Mouse (Mus musculus): ENCODE measurements at regions not wholly inside any gene's neighbourhood (a gene's known extent, or its start where the extent isn't known, plus 50 kb on each side); places are given as distances from the start of the nearest gene placed in this dataset.

- no peak for DNase-seq (ENCODE audit: low read depth, low spot score)
These were observed 104.6 kb downstream of the Ngf start for GRCm38 (mm10) chr3:102574320-102574719.

DNA sequence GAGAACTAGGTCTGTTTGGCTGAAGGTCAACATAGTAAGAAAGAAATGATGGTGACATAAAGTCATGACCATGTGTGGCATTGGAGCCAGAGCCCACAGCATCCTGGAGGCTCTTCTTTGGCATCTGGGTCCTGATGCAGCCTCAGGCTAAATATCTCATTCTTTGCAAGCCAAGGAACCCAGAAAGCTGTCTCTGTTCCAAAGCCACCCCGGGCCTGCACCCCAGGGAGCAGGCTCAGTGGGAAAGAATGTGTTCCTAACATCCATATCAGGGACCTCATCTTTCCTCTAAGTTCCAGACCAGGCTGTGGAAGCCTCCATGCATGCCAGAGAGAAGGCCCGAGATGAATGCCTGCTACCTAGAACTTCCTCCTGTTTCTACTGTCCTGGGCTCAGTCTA lies 107.2 kb downstream of the Ngf start:
- no peak for DNase-seq (ENCODE audit: low read depth, low spot score)

- DNase-seq (ENCODE audit: low read depth, low spot score), result no peak
These were observed 112.1 kb downstream of the Ngf start for GRCm38 (mm10) chr3:102581830-102582229.

GRCm38 (mm10) chr3:102585136-102585535 lies 115.4 kb downstream of the Ngf start:
- DNase-seq (ENCODE audit: low read depth, low spot score), result no peak

GRCm38 (mm10) chr3:102586221-102586620 lies 116.5 kb downstream of the Ngf start:
- no peak for DNase-seq (ENCODE audit: low read depth, low spot score)

GRCm38 (mm10) chr3:102592041-102592440 lies 122.3 kb downstream of the Ngf start:
- DNase-seq (ENCODE audit: low read depth, low spot score), result no peak

GRCm38 (mm10) chr3:102596944-102597551 lies 127.3 kb downstream of the Ngf start:
- no peak for DNase-seq (ENCODE audit: low read depth, low spot score)

GRCm38 (mm10) chr3:102599061-102599460 lies 129.3 kb downstream of the Ngf start:
- DNase-seq (ENCODE audit: low read depth, low spot score), result no peak

DNA sequence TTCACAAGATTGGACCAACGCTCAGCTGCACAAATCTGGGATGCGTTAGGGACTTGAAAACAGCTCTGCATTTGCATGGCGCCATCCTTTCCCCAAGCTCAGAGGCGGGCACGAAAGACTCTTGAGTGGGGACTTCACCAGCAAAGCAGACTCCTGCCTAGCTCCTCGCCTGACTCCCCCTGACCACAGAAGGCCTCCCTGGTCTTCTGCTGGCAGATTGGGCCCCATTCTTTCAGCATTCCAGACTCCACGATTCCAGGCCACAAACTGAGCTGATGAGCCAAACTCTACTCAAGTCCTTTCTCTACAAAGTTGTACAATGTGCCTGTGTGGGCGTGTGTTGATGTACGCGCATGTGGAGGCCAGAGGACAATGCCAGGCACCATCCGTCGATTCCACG lies 131.6 kb upstream of the Tspan2 start:
- no peak for DNase-seq (ENCODE audit: low read depth, low spot score)

GRCm38 (mm10) chr3:102605284-102605683 lies 129.0 kb upstream of the Tspan2 start:
- no peak for DNase-seq (ENCODE audit: low read depth, low spot score)

- no peak for DNase-seq (ENCODE audit: low read depth, low spot score)
These were observed 123.4 kb upstream of the Tspan2 start for GRCm38 (mm10) chr3:102610970-102611369.

DNA sequence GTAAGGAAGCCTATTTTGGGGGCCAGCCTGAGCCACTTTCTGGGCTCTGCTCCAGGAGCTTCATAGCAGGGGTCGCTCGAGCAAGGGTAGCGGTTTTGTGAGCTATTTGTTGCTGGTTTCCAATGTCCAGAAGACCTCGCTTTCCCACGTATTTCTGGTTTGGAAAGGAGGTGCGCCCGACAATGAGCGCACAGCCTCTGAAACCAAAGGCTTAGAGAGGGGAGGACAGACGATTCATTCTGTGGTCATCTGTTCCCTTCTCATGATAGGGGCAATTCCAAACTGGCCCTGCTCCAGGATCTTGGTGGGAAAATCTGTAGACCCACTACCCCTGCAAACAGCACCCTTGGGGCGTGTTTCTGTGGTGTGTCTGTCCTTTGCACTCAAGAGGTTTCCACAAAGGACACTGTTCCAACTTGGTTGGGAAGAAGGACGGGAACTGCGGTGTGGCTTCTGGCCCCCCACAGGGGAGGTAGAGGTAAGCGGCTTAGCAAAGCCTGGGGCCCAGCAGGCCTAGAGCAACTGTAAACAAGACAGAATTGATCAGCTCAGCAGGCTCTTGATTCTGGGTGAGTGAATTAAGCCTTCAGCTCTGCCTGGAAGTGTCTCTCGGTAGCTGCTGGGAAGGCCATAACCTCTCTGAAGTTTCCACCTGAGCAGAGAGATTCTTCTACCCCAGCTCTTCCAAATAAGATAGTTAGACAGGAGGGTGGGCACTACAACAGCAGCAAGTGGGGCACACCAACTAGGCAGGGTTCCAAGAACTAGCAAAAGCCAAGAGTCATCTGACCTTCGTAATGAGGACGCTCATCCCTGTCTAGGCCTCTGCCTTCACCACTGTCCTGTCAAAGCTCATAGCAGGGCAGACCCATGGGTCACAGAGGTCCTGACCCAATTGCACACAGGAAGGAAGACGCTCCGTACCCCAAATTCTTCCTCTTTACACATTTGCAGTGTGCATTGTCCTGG lies 122.6 kb upstream of the Tspan2 start:
- no peak for DNase-seq (ENCODE audit: low read depth, low spot score)

DNA sequence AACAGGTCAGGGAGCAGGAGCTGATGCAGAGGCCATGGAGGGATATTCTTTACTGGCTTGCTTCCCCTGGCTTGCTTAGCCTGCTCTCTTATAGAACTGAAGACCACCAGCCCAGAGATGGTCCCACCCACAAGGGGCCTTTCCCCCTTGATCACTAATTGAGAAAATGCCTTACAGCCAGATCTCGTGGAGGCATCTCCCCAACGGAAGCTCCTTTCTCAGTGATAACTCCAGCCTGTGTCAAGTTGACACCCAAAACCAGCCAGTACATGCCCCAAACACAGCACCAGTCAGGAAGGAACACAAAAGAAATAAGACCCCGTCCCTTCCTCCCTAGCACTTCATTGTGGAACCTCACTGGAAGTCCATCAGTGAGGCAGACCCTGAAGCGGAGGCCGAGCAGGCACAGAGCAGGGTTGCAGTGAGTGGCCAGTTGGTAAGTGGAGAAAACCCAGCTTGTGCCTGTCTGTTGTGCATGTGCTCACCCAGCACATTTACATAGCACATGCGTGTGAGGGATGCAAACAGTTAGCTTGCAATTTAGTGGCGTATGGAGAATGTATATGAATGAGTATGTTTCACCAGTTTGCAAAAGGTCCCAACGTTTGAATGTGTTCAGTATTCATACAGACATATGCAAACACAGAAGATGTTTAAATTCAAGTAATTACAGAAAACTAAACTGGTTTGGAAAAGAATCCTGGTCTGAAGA lies 114.5 kb upstream of the Tspan2 start:
- DNase-seq (ENCODE audit: low read depth, low spot score), result no peak

DNA sequence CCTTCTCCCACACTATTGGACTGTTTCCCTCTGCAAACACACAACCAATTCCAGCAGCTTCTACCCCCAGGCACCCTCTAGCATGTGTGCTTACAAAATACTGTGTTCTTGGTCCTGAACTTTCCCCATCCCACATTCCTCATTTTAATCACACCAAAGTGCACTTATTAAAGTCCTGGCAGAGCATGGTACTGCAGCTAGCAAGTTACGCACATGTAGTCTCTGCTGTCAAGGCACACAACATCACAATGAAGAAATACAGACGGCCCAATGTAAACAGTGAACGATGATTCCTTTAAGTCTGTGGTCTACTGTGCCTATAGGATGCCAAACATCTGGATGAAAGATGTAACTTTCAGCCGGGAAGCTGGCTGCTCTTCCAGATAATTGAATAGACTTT lies 98.3 kb upstream of the Tspan2 start:
- DNase-seq (ENCODE audit: low read depth, low spot score), result no peak

GRCm38 (mm10) chr3:102636674-102637073 lies 97.7 kb upstream of the Tspan2 start:
- DNase-seq (ENCODE audit: low read depth, low spot score), result no peak

- peak; percentile 51 for DNase-seq (ENCODE audit: low read depth, low spot score)
These were observed 89.9 kb upstream of the Tspan2 start for GRCm38 (mm10) chr3:102644276-102644940.

DNA sequence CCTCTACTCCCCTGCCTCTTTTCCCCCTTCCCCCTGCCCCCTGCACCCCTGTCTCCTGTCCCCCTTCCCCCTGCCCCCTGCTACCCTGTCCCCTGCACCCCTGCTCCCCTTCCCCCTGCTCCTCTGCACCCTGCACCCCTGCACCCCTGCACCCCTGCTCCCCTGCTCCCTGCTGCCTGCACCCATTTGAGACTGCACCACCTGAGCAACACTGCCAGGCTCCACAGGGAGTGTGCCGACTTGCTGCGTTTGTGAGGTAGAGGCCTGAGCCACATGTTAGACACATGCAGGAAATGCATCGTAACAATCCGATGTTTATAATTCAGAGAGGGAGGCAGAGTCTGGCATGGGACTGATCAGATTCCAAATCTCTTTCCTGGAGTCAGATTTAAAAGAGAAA lies 85.9 kb upstream of the Tspan2 start:
- DNase-seq (ENCODE audit: low read depth, low spot score), result no peak

- no peak for DNase-seq (ENCODE audit: low read depth, low spot score)
These were observed 79.4 kb upstream of the Tspan2 start for GRCm38 (mm10) chr3:102654962-102655361.

DNA sequence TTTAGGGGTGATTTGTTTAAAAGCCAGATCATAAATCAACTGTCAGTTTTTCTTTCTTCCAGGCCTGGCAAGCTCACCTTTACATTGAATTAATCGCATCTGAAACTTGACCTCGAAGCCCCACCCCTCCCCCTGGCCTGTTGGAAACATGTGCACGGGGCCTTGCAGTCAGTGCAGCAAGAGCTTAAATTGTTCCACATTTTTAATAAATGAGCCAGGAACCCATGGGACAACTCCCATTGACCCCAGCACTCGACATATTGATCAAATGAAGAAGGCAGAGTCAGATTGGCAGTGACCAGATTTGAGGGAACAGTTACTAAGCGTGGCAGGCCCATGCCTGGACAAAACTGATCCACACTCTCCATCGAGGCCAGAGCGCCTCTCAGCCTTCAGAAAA lies 77.2 kb upstream of the Tspan2 start:
- no peak for DNase-seq (ENCODE audit: low read depth, low spot score)

DNA sequence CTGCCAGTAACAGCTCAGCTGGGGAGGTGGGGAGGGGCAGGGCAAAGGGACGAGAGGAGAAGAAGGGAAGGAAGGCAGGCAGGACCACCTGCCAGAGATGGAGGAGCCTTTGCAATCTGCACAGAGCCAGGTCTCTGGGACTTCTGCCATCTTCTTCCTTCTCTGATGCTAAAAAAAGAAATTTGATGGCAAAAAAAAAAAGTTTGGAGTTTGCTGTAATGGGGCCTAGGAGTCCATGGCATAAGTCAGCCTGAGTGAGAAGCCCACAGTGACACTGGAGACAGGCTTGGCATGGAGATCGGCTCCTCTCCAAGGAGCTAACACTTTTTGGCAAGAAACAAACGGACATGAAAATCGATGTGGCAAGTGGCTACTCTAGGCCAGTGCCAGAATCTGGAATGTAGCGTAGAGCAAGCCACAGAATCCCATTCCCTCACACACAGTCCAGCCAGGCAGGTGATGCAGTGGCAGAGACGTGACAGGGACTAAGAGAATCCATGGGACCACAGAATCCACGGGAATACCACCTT lies 76.7 kb upstream of the Tspan2 start:
- DNase-seq (ENCODE audit: low read depth, low spot score), result no peak

DNA sequence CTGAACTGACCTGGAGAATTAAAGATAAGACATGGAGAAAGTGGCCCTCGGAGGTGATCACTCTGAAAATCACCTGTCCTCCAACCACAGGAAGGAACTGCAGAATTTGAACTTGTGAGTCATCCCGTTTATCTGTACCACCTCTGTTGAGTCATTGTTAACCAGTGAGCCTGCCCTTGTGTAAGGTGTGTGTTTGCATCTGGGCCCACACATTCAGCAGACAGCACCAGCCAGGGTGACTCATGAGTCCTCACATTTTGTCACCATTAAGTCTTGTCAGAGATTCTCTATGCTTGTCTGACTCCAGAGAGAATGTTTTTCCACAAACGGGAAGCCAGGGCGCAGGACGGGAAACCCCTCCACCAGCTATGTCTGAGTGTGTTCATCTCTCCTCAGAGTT lies 75.0 kb upstream of the Tspan2 start:
- DNase-seq (ENCODE audit: low read depth, low spot score), result no peak

DNA sequence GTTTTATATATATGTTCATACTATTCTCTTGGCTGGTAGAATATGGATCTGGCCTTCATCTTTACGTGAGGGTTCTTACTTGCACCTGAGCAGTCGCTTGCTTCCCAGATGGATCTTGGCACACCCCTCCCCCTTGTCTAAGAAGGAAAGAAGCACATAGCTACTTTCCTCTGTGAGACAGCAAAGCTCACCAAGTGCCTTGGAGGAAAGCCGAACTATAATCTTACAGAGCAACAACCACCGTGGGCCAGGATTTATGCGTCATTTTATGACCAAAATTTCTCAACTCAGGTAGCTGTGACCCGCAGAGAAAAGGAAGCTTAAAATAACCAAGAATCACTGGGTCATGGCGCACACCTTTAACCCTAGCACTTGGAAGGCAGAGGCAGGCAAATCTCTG lies 73.0 kb upstream of the Tspan2 start:
- DNase-seq (ENCODE audit: low read depth, low spot score), result no peak

All from telencephalon, adult 2 months (tissue).